Mouse (Mus musculus) liver, adult 2 months (tissue): ENCODE measurements around the gene Stk11ip.

Source experiments
- CTCF ChIP-seq: fragments of 200-500 bp; IDR thresholded peaks from 2 replicates; pipeline ENCODE4 v1.5.1; 2011; ENCODE audit warnings: low read depth, low read length, control low read depth
- POLR2A ChIP-seq: fragments of 200-500 bp; IDR thresholded peaks from 2 replicates; pipeline ENCODE4 v1.6.1; 2011; ENCODE audit warnings: low read length, control low read depth; ENCODE audit not compliant: insufficient read depth; ENCODE audit errors: extremely low read depth

DNA sequence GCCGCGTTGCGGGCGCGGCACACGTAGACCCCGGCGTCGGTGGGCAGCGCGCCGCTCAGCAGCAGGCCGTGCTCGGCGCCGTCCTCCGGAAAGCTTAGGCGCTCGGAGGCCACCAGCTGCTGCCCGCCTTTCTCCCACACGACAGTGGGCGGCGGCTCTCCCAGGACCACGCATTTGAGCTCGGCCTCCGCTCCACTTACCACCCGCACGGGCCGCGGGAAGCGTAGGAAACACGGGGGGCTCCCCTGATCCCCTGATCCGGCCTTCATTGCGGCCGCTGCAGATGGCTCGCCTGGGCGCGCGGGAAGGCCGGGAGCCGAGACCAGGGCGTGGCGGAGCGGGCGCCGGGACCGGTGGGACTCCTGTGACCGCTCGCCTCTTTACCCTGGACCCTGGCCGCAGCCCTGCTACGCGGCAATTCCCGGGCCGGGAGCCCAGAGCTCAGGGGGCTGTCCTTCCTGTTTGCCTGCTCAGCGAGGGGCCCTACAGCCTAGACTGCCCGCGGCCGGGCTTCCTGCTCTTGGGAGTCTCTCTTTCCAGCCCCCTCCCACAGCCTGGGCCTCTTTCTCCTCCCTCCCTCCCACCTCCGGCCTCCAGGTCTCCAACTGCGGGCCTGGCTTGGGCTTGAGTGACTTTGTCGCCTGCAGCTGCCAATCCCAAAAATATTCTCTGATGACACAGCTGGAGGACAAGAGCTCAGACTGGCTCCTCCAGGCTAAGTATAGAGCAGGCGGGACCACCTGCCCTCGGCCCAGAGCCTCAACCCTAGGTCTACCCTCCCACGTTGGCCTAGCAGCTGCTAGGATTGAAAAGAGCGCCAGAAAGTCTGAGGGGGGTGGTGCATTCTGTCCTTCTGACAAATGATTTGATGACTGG is 15.1 kb upstream of the Stk11ip start, which contains the start of gene Obsl1:
- TF ChIP-seq POLR2A (no peak), CTCF (no peak)
